Mouse (Mus musculus): Measurements from ENCODE around the gene Prune2. TPM values are rescaled to one million over a fixed set of nuclear protein-coding genes. Genes with fewer than 3 reads are reported as not detected.

The Prune2 gene
- polyA plus RNA-seq, 1 experiment from 2014 or later: 6.7 TPM

GRCm38 (mm10) chr19:16984897-16985296, 29.0 kb downstream of the Prune2 start:
- 41% methylated on average over 5 of the region's 5 CpGs for WGBS
- H3K9ac ChIP-seq (ENCODE audit: low read length): no peak overlapping the region
- H3K36me3 ChIP-seq (ENCODE audit: control insufficient read depth, insufficient read depth): no peaks in the 10 kb centered on the region
- ATAC-seq (replicated peaks; ENCODE audit: extremely low read depth, insufficient read depth, low FRiP score): no peak
- no peak overlapping the region for H3K27ac ChIP-seq (ENCODE audit: low read length)
- H3K4me1 ChIP-seq (ENCODE audit: control insufficient read depth, insufficient read depth, low read length): no peaks in the 10 kb centered on the region
- no peaks in the 10 kb centered on the region for H3K9me3 ChIP-seq (replicated peaks; ENCODE audit: control insufficient read depth, low read length)
- no peak overlapping the region for H3K4me2 ChIP-seq (ENCODE audit: low read depth, low read length)
- H3K4me3 ChIP-seq (ENCODE audit: low read length): no peak overlapping the region
- no peaks in the 10 kb centered on the region for H3K27me3 ChIP-seq (ENCODE audit: control insufficient read depth, insufficient read depth, low read length)

GRCm38 (mm10) chr19:16987984-16988383, 32.1 kb downstream of the Prune2 start:
- Histone ChIP-seq H3K4me1 (ENCODE audit: control insufficient read depth, insufficient read depth, low read length) (no peaks in the 10 kb centered on the region), H3K9ac (ENCODE audit: low read length) (no peak overlapping the region), H3K27ac (ENCODE audit: low read length) (no peak overlapping the region), H3K36me3 (ENCODE audit: control insufficient read depth, insufficient read depth) (no peaks in the 10 kb centered on the region), H3K4me2 (ENCODE audit: low read depth, low read length) (no peak overlapping the region), H3K27me3 (ENCODE audit: control insufficient read depth, insufficient read depth, low read length) (no peaks in the 10 kb centered on the region), H3K4me3 (ENCODE audit: low read length) (no peak overlapping the region), H3K9me3 (replicated peaks; ENCODE audit: control insufficient read depth, low read length) (no peaks in the 10 kb centered on the region)
- ATAC-seq (replicated peaks; ENCODE audit: extremely low read depth, insufficient read depth, low FRiP score): no peak; the same call in 1 of the 2 replicates
- 73% methylated on average over 11 of the region's 11 CpGs for WGBS

- H3K4me2 ChIP-seq (ENCODE audit: low read depth, low read length): no peak overlapping the region
- H3K4me3 ChIP-seq (ENCODE audit: low read length): no peak overlapping the region
- no peaks in the 10 kb centered on the region for H3K4me1 ChIP-seq (ENCODE audit: control insufficient read depth, insufficient read depth, low read length)
- H3K9me3 ChIP-seq (replicated peaks; ENCODE audit: control insufficient read depth, low read length): no peaks in the 10 kb centered on the region
- no peaks in the 10 kb centered on the region for H3K36me3 ChIP-seq (ENCODE audit: control insufficient read depth, insufficient read depth)
- no peak for ATAC-seq (replicated peaks; ENCODE audit: extremely low read depth, insufficient read depth, low FRiP score)
- H3K27ac ChIP-seq (ENCODE audit: low read length): no peak overlapping the region
- WGBS: 60% methylated on average over 4 of the region's 4 CpGs
- no peaks in the 10 kb centered on the region for H3K27me3 ChIP-seq (ENCODE audit: control insufficient read depth, insufficient read depth, low read length)
- H3K9ac ChIP-seq (ENCODE audit: low read length): no peak overlapping the region
Measured at GRCm38 (mm10) chr19:16992151-16992550, 36.2 kb downstream of the Prune2 start.

GRCm38 (mm10) chr19:16994260-16994659, 38.3 kb downstream of the Prune2 start:
- no peak overlapping the region for H3K9ac ChIP-seq (ENCODE audit: low read length)
- 76% methylated on average over 8 of the region's 8 CpGs for WGBS
- no peaks in the 10 kb centered on the region for H3K36me3 ChIP-seq (ENCODE audit: control insufficient read depth, insufficient read depth)
- H3K9me3 ChIP-seq (replicated peaks; ENCODE audit: control insufficient read depth, low read length): no peaks in the 10 kb centered on the region
- H3K4me3 ChIP-seq (ENCODE audit: low read length): no peak overlapping the region
- ATAC-seq (replicated peaks; ENCODE audit: extremely low read depth, insufficient read depth, low FRiP score): no peak
- H3K4me2 ChIP-seq (ENCODE audit: low read depth, low read length): no peak overlapping the region
- no peaks in the 10 kb centered on the region for H3K4me1 ChIP-seq (ENCODE audit: control insufficient read depth, insufficient read depth, low read length)
- no peak overlapping the region for H3K27ac ChIP-seq (ENCODE audit: low read length)
- H3K27me3 ChIP-seq (ENCODE audit: control insufficient read depth, insufficient read depth, low read length): no peaks in the 10 kb centered on the region

GRCm38 (mm10) chr19:16997915-16998314, 42.0 kb downstream of the Prune2 start:
- Histone ChIP-seq H3K9ac (ENCODE audit: low read length) (no peak overlapping the region), H3K4me3 (ENCODE audit: low read length) (no peak overlapping the region), H3K4me1 (ENCODE audit: control insufficient read depth, insufficient read depth, low read length) (no peaks in the 10 kb centered on the region), H3K36me3 (ENCODE audit: control insufficient read depth, insufficient read depth) (no peaks in the 10 kb centered on the region), H3K27me3 (ENCODE audit: control insufficient read depth, insufficient read depth, low read length) (no peaks in the 10 kb centered on the region), H3K9me3 (replicated peaks; ENCODE audit: control insufficient read depth, low read length) (no peaks in the 10 kb centered on the region), H3K4me2 (ENCODE audit: low read depth, low read length) (no peak overlapping the region), H3K27ac (ENCODE audit: low read length) (no peak overlapping the region)
- no peak for ATAC-seq (replicated peaks; ENCODE audit: extremely low read depth, insufficient read depth, low FRiP score)
- 71% methylated on average over 7 of the region's 7 CpGs for WGBS

GRCm38 (mm10) chr19:17006220-17006907, 50.4 kb downstream of the Prune2 start:
- WGBS: 59% methylated on average over 17 of the region's 17 CpGs
- Histone ChIP-seq H3K4me3 (ENCODE audit: low read length) (no peak overlapping the region), H3K9ac (ENCODE audit: low read length) (no peak overlapping the region), H3K27ac (ENCODE audit: low read length) (no peak overlapping the region), H3K27me3 (ENCODE audit: control insufficient read depth, insufficient read depth, low read length) (no peaks in the 10 kb centered on the region), H3K36me3 (ENCODE audit: control insufficient read depth, insufficient read depth) (no peaks in the 10 kb centered on the region), H3K4me2 (ENCODE audit: low read depth, low read length) (no peak overlapping the region), H3K9me3 (replicated peaks; ENCODE audit: control insufficient read depth, low read length) (no peaks in the 10 kb centered on the region), H3K4me1 (ENCODE audit: control insufficient read depth, insufficient read depth, low read length) (peaks cover 4% of the 10 kb centered on the region)
- ATAC-seq (replicated peaks; ENCODE audit: extremely low read depth, insufficient read depth, low FRiP score): no peak

GRCm38 (mm10) chr19:17011261-17011995, 55.5 kb downstream of the Prune2 start:
- no peak overlapping the region for H3K27ac ChIP-seq (ENCODE audit: low read length)
- no peak overlapping the region for H3K4me2 ChIP-seq (ENCODE audit: low read depth, low read length)
- ATAC-seq (replicated peaks; ENCODE audit: extremely low read depth, insufficient read depth, low FRiP score): no peak

GRCm38 (mm10) chr19:17013085-17013484, 57.2 kb downstream of the Prune2 start:
- Histone ChIP-seq H3K4me3 (ENCODE audit: low read length) (no peak overlapping the region), H3K4me1 (ENCODE audit: control insufficient read depth, insufficient read depth, low read length) (peaks cover 6% of the 10 kb centered on the region), H3K27ac (ENCODE audit: low read length) (no peak overlapping the region), H3K9me3 (replicated peaks; ENCODE audit: control insufficient read depth, low read length) (no peaks in the 10 kb centered on the region), H3K9ac (ENCODE audit: low read length) (no peak overlapping the region), H3K36me3 (ENCODE audit: control insufficient read depth, insufficient read depth) (no peaks in the 10 kb centered on the region), H3K27me3 (ENCODE audit: control insufficient read depth, insufficient read depth, low read length) (no peaks in the 10 kb centered on the region), H3K4me2 (ENCODE audit: low read depth, low read length) (no peak overlapping the region)
- 48% methylated on average over 2 of the region's 2 CpGs for WGBS
- ATAC-seq (replicated peaks; ENCODE audit: extremely low read depth, insufficient read depth, low FRiP score): no peak

More at GRCm38 (mm10) chr19:17011261-17011995, 55.5 kb downstream of the Prune2 start:
- peaks cover 6% of the 10 kb centered on the region for H3K4me1 ChIP-seq (ENCODE audit: control insufficient read depth, insufficient read depth, low read length)
- H3K36me3 ChIP-seq (ENCODE audit: control insufficient read depth, insufficient read depth): no peaks in the 10 kb centered on the region
- no peak overlapping the region for H3K9ac ChIP-seq (ENCODE audit: low read length)
- H3K4me3 ChIP-seq (ENCODE audit: low read length): no peak overlapping the region
- WGBS: 9% methylated on average over 6 of the region's 6 CpGs
- H3K27me3 ChIP-seq (ENCODE audit: control insufficient read depth, insufficient read depth, low read length): no peaks in the 10 kb centered on the region
- H3K9me3 ChIP-seq (replicated peaks; ENCODE audit: control insufficient read depth, low read length): no peaks in the 10 kb centered on the region

- Histone ChIP-seq H3K27ac (ENCODE audit: low read length) (no peak overlapping the region), H3K4me2 (ENCODE audit: low read depth, low read length) (no peak overlapping the region), H3K27me3 (ENCODE audit: control insufficient read depth, insufficient read depth, low read length) (no peaks in the 10 kb centered on the region), H3K36me3 (ENCODE audit: control insufficient read depth, insufficient read depth) (no peaks in the 10 kb centered on the region), H3K9me3 (replicated peaks; ENCODE audit: control insufficient read depth, low read length) (no peaks in the 10 kb centered on the region), H3K9ac (ENCODE audit: low read length) (no peak overlapping the region), H3K4me1 (ENCODE audit: control insufficient read depth, insufficient read depth, low read length) (peaks cover 6% of the 10 kb centered on the region), H3K4me3 (ENCODE audit: low read length) (no peak overlapping the region)
- ATAC-seq (replicated peaks; ENCODE audit: extremely low read depth, insufficient read depth, low FRiP score): no peak
- WGBS: 48% methylated on average over 10 of the region's 10 CpGs
Measured at GRCm38 (mm10) chr19:17014337-17015124, 58.6 kb downstream of the Prune2 start.
